Mouse (Mus musculus): ENCODE data around the gene Ust. TPM values are rescaled to one million over a fixed set of nuclear protein-coding genes. Genes with fewer than 3 reads are reported as not detected.
A peak's percentile ranks its signal among the peaks of the same experiment; 100 is the strongest.

Gene Ust
- polyA plus RNA-seq, 1 experiment from 2014 or later, result 0.63 TPM

DNA sequence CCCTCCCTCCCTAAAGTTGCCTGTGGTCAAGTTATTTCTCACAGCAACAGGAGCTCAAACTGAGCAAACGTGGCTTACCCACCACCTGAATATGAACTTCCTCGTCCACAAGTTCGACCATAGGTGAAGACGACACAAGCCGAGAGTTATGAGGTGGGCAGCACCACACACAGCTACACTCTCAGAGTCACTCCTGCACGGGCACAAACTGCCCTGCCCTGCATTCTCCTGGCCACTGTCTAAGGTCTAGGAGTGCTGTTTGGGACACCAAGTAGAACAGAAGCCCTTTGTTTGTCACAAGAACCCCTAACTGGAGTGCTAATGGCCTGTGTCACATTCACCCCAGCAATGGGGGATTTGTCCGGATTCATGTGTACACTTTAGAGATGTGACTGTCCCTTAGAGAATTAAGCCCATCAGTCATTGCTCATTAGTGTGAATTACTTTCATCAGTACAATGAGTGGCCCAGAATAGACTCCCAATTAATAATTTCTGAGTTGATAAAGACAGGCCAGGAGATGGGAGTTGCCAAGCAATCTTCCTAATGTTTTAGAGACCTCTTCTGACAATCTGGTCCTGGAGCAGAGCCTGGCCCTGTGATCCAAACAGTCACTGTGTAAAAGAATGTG lies 2.3 kb upstream of the Ust start:
- H3K36me3 ChIP-seq (replicated peaks; ENCODE audit: insufficient read depth, low read length), result no peaks in the 10 kb centered on the region
- no peak overlapping the region for H3K4me2 ChIP-seq (ENCODE audit: low read depth, low read length)
- peaks cover 31% of the 10 kb centered on the region for H3K27me3 ChIP-seq (ENCODE audit: insufficient read depth, low read length)
- no peak overlapping the region for H3K27ac ChIP-seq (ENCODE audit: low read depth)
- no peak overlapping the region for H3K4me3 ChIP-seq (ENCODE audit: low read depth, low read length)
- ATAC-seq, result no peak
- DNase-seq, result no peak
- no peaks in the 10 kb centered on the region for H3K9me3 ChIP-seq (ENCODE audit: low read length)
- H3K9ac ChIP-seq (replicated peaks), result no peak overlapping the region
- 71% methylated on average over 7 of the region's 7 CpGs for WGBS (ENCODE audit: insufficient replicate concordance)
- peaks cover 3% of the 10 kb centered on the region; the same call in 1 of the 2 replicates for H3K4me1 ChIP-seq (ENCODE audit: insufficient read depth)
- TF ChIP-seq CTCF (IDR thresholded peaks at IDR 0.05; ENCODE audit: low read depth), result no peak
- TF ChIP-seq EP300 (IDR thresholded peaks at IDR 0.05; ENCODE audit: low read depth), result no peak

DNA sequence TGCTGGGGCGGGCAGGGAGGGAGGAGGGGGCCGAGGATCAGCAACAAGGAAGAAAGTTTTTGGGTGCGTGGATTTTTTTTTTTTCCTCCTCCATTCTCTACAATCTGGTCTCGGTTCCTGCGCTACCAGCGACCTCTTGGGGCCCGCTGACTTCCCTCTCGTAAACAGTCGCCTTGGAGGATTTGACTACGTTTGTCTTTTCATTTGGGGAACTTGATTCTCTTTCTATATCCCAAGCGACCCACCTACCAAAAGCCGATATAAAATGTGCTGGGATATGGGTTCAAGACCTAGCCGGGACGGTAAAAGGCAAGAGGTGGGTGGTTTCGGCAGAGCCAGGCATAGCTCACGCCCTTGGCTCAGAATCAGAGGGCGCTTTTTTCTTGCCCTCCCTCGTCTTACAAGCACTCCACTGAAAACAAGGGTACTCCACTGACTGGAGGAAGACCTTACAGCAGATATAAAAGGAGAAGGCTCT lies 428 bp upstream of the Ust start:
- TF ChIP-seq CTCF (IDR thresholded peaks at IDR 0.05; ENCODE audit: low read depth), result peak; percentile 37
- no peak for TF ChIP-seq EP300 (IDR thresholded peaks at IDR 0.05; ENCODE audit: low read depth)
- Histone ChIP-seq H3K27me3 (ENCODE audit: insufficient read depth, low read length) (peaks cover 31% of the 10 kb centered on the region), H3K4me1 (ENCODE audit: insufficient read depth) (peaks cover 3% of the 10 kb centered on the region; the same call in 1 of the 2 replicates), H3K9ac (replicated peaks) (peak overlapping the region; percentile 57; the same call in 1 of the 2 replicates), H3K27ac (ENCODE audit: low read depth) (peak overlapping the region; percentile 57; the same call in 1 of the 2 replicates), H3K36me3 (replicated peaks; ENCODE audit: insufficient read depth, low read length) (no peaks in the 10 kb centered on the region), H3K9me3 (ENCODE audit: low read length) (no peaks in the 10 kb centered on the region), H3K4me3 (ENCODE audit: low read depth, low read length) (peak overlapping the region; percentile 64), H3K4me2 (ENCODE audit: low read depth, low read length) (peak overlapping the region; percentile 83)
- ATAC-seq, result no peak; the same call in 1 of the 2 replicates
- WGBS (ENCODE audit: insufficient replicate concordance), result under 1% methylated on average over 17 of the region's 18 CpGs
- no peak for DNase-seq

DNA sequence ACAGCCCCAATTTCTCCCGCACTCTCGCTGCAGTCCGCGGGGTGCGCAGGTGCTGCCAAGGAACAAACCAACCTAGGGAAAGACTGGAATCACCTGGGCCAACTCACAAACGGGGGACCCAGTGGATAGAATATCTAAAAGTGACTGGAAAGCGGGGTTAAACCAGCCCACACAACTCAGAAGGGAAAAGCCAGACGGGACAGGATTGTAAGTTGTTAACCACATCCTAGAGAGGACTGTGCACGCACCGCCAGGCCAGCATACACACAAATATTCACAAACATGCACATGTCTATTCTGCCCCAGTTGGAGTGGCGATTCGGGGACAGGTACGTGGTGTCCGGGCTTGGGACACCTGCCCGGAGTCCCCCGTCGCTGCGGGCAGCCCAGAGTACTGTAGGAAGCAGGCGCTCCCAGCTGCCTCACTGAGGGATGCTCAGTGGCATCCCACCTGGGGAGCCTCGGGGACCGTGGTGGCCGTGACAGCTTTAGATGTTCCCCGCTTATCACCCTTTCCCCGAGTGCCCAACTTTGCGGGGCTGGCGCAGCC lies 959 bp downstream of the Ust start:
- no peak overlapping the region for H3K9ac ChIP-seq (replicated peaks)

DNA sequence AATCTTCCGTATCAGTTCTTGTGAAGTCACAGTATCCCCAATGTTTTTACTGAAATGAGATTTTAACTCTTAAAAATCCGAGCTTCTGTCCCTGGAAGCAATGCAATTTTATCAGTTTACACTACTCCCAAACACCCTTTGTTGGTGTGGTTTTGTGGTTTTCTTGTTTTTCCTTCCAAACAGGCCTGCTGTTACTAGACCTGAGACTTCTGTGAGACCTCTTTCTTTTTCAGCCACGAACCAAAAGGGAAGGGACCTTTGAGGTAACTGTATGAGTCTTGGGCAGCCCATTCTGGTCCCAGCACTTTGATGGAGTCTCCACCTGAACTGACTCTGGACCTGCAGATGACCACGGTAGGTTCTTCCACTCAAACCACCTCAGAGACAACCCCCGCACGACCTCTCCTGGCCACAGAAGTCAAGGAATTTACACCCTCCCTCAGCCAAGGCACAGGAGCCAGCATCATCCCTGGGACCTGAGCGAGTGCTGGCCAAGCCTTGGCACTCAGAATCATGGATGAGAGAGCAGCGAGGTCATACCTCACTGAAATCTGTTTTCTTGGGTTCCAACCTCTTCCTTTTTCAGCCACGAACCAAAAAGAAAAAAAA lies 1.6 kb downstream of the Ust start:
- WGBS (ENCODE audit: insufficient replicate concordance), result 11% methylated on average over 9 of the region's 9 CpGs
- Histone ChIP-seq H3K27ac (ENCODE audit: low read depth) (no peak overlapping the region), H3K4me3 (ENCODE audit: low read depth, low read length) (peak overlapping the region; percentile 64; the same call in 1 of the 2 replicates), H3K9ac (replicated peaks) (no peak overlapping the region), H3K36me3 (replicated peaks; ENCODE audit: insufficient read depth, low read length) (no peaks in the 10 kb centered on the region), H3K4me1 (ENCODE audit: insufficient read depth) (peaks cover 3% of the 10 kb centered on the region; the same call in 1 of the 2 replicates), H3K9me3 (ENCODE audit: low read length) (no peaks in the 10 kb centered on the region), H3K4me2 (ENCODE audit: low read depth, low read length) (peak overlapping the region; percentile 83), H3K27me3 (ENCODE audit: insufficient read depth, low read length) (peaks cover 31% of the 10 kb centered on the region)
- no peak for TF ChIP-seq CTCF (IDR thresholded peaks at IDR 0.05; ENCODE audit: low read depth)
- TF ChIP-seq EP300 (IDR thresholded peaks at IDR 0.05; ENCODE audit: low read depth), result no peak
- DNase-seq, result no peak
- ATAC-seq, result no peak

More for the DNA sequence above, 959 bp downstream of the Ust start:
- Histone ChIP-seq H3K4me2 (ENCODE audit: low read depth, low read length) (peak overlapping the region; percentile 83), H3K27ac (ENCODE audit: low read depth) (no peak overlapping the region), H3K4me3 (ENCODE audit: low read depth, low read length) (peak overlapping the region; percentile 64), H3K4me1 (ENCODE audit: insufficient read depth) (peaks cover 3% of the 10 kb centered on the region; the same call in 1 of the 2 replicates), H3K36me3 (replicated peaks; ENCODE audit: insufficient read depth, low read length) (no peaks in the 10 kb centered on the region), H3K9me3 (ENCODE audit: low read length) (no peaks in the 10 kb centered on the region), H3K27me3 (ENCODE audit: insufficient read depth, low read length) (peaks cover 31% of the 10 kb centered on the region)
- DNase-seq (no peak), ATAC-seq (no peak)
- TF ChIP-seq EP300 (IDR thresholded peaks at IDR 0.05; ENCODE audit: low read depth) (no peak), CTCF (IDR thresholded peaks at IDR 0.05; ENCODE audit: low read depth) (no peak)
- WGBS (ENCODE audit: insufficient replicate concordance), result 2% methylated on average over 26 of the region's 26 CpGs

DNA sequence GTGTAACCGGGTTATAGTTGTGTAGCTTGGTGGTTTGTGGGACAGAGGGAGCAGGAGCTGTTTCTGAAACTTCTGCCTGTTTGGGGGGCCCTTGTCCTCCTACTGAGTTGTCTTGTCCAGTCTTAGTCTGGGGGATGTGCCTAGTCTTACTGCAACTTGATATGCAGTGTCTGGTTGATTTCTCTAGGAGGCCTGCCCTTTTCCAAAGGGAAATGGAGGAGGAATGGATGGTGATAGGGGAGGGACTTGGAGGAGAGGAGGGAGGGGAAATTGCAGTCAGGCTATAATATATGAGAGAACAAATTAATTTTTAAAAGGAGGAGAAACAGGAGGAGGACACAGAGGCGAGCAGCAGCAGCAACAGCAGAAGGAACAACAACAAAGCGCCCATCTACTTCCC lies 4.9 kb downstream of the Ust start:
- Histone ChIP-seq H3K9me3 (ENCODE audit: low read length) (no peaks in the 10 kb centered on the region), H3K27ac (ENCODE audit: low read depth) (no peak overlapping the region), H3K4me1 (ENCODE audit: insufficient read depth) (peaks cover 3% of the 10 kb centered on the region; the same call in 1 of the 2 replicates), H3K4me2 (ENCODE audit: low read depth, low read length) (no peak overlapping the region), H3K36me3 (replicated peaks; ENCODE audit: insufficient read depth, low read length) (no peaks in the 10 kb centered on the region), H3K9ac (replicated peaks) (no peak overlapping the region), H3K27me3 (ENCODE audit: insufficient read depth, low read length) (peaks cover 21% of the 10 kb centered on the region), H3K4me3 (ENCODE audit: low read depth, low read length) (no peak overlapping the region)
- DNase-seq, result no peak
- no peak for ATAC-seq
- 62% methylated on average over 3 of the region's 3 CpGs for WGBS (ENCODE audit: insufficient replicate concordance)
- TF ChIP-seq CTCF (IDR thresholded peaks at IDR 0.05; ENCODE audit: low read depth) (no peak), EP300 (IDR thresholded peaks at IDR 0.05; ENCODE audit: low read depth) (no peak)

DNA sequence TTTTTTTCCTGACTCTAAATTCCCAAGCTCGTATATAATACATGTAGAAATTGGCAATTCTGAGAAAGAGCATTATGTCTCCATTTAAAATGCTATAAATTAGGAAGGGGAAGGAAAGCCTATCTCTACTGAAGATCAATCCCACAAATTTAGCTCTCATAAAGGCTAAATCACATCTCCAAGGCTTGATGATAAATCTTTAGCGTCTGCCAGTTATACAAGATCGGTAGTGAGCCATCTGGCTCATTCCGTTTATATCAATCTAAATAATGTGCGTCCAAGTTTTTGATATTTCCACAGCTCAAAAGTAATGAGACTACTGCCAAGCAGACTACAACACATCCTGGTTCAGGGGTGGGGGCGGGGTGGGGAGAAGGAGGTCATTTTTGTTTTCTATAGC lies 6.4 kb downstream of the Ust start:
- Histone ChIP-seq H3K36me3 (replicated peaks; ENCODE audit: insufficient read depth, low read length) (no peaks in the 10 kb centered on the region), H3K4me3 (ENCODE audit: low read depth, low read length) (no peak overlapping the region), H3K27me3 (ENCODE audit: insufficient read depth, low read length) (peaks cover 6% of the 10 kb centered on the region), H3K4me2 (ENCODE audit: low read depth, low read length) (no peak overlapping the region), H3K4me1 (ENCODE audit: insufficient read depth) (peaks cover 3% of the 10 kb centered on the region; the same call in 1 of the 2 replicates), H3K9me3 (ENCODE audit: low read length) (no peaks in the 10 kb centered on the region), H3K9ac (replicated peaks) (no peak overlapping the region), H3K27ac (ENCODE audit: low read depth) (no peak overlapping the region)
- TF ChIP-seq CTCF (IDR thresholded peaks at IDR 0.05; ENCODE audit: low read depth), result no peak
- no peak for TF ChIP-seq EP300 (IDR thresholded peaks at IDR 0.05; ENCODE audit: low read depth)
- ATAC-seq (no peak), DNase-seq (no peak)
- WGBS (ENCODE audit: insufficient replicate concordance), result 80% methylated on average over 6 of the region's 6 CpGs
